Mouse (Mus musculus) urinary bladder, postnatal 36 days (tissue): Measurements from ENCODE around the gene Adamtsl3.

ENCODE experiments used
- DNase-seq, 2 experiments: peaks; one replicate each; pipeline ENCODE4 v3.0.0; 2022; ENCODE audit warnings: low spot score in 2 of 2, mixed read lengths in 1 of 2

The Adamtsl3 gene

DNA sequence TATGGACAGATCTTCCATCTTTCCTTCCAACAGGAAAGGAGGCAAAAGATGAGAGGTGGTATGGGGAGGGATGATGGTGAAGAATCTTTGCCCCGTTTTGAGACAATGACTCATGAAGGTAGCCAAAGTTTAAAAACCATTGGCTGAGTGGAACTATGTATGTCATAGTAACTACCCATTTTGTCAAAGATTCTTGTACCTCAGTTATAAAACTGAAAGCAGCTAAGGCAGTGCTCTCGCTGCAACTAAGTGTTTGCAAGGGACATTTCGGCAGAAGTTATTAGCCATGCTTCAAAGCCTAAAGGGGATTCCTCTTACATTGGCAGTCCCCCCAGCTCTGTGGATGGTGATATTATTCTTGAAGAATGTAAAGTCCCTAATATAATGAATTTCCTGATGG lies 311.7 kb downstream of the Adamtsl3 start:
- DNase-seq: no peak

GRCm38 (mm10) chr7:82647909-82648308 lies 312.4 kb downstream of the Adamtsl3 start:
- no peak for DNase-seq

DNA sequence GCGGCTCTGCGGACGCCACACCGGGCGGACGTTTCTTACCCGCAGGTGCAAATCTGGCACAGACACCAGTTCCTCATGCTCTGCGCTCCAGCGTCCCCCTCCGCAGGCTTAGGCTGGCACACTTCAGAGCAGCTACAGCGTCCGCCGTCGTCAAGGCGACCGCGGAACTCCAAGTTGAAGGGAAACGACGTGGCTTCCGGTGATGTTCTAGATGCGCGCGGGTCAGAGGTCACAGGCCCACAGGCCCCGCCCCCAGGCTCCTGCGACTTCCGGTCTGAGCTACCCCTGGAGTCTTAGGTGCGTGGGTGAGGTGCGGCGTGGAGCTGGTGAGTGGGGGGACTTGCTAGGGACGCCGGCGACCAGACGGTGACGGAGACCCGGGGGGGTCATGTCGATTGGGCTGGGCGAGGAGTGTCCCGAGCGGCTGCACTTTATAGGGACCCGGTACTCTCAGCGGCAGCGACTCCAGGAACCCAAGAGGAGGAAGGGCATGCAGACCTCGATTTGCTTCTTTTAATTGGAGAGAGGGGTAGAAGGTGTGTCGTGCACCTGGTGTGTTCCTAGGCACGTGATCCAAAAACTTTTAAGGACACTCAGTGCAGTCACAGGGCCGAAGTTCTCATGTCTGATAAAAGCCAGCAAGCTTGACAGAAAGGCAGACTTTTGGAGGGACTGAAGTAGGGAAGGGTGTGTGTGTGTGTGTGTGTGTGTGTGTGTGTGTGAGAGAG lies 313.0 kb downstream of the Adamtsl3 start, which contains the start of the genes Saxo2 and Efl1:
Saxo2 (minus strand) TSS at position 176 of the 728 bp plus-strand sequence.
Efl1 (plus strand) TSS at position 262 of the 728 bp plus-strand sequence.
- peak; percentile 90 to 94 for DNase-seq

DNA sequence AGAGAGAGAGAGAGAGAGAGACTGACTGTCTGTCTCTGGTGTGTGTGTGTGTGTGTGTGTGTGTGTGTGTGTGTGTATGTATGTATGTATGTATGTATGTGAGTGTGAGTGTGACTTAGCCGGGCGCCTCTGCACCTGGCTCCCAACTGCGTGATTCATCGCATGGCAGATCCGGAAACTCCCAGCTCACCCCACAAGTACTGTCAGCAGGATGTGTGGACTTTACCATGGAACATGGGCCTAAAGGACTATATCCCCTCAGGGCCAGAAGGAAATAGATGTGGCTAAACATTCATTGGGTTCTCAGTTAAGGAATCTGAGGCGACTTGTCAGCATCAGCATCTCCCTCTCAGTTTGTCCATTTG lies 313.6 kb downstream of the Adamtsl3 start:
- peak in 1 of 2 experiments; percentile 1 for DNase-seq
